16 mouse cellular contexts compared by ENCODE assay signal in genomic region chr12:102285779-102286178, GRCm38 (mm10). TPM values are rescaled to one million over a fixed set of nuclear protein-coding genes. Genes with fewer than 3 reads are reported as not detected.
A peak's percentile ranks its signal among the peaks of the same experiment; 100 is the strongest.
DNase-seq lines count a peak whose midpoint lies in the region; ATAC-seq and TF ChIP-seq lines count a peak whose summit lies in the region.
"Had no signal": no experiment of that assay in that cellular context is flagged by ENCODE, and none has a peak within 500 bp of the region (broad histone marks: within the 10 kb centered on the region; RNA-seq: fewer than 3 reads in every experiment).

No protein-coding gene starts in this region.

- no peaks in the 10 kb centered on the region for H3K9me3 ChIP-seq in heart, embryonic 10.5 days
- no peaks in the 10 kb centered on the region for H3K9me3 ChIP-seq in stomach, postnatal 0 days (ENCODE audit: control insufficient read depth, low read length)
- H3K9me3 ChIP-seq: hindbrain, embryonic 15.5 days had no signal

- intact Hi-C loops in heart, postnatal 25 days (cut with DNase I): loop anchor here (2.0 kb wide), 1 partner anchor 33 kb away; no protein-coding TSS in a partner anchor

- H3K4me2 ChIP-seq in stomach, postnatal 0 days (replicated peaks; ENCODE audit: low read depth): peak overlapping the region; percentile 17; the same call in 1 of the 2 replicates
- H3K4me2 ChIP-seq: hindbrain, embryonic 15.5 days had no signal

- TF ChIP-seq EP300 in stomach, postnatal 0 days (optimal IDR thresholded peaks at IDR 0.05): no peak

- no peak for DNase-seq in heart, embryonic 10.5 days (ENCODE audit: low spot score)
- no peak for DNase-seq in heart, postnatal 25 days (ENCODE audit: low spot score)
- peak; percentile 33 to 42 for DNase-seq in kidney, postnatal 36 days
- no peak for DNase-seq in kidney, postnatal 10 days
- no peak for DNase-seq in stomach, postnatal 0 days (ENCODE audit: low spot score)
- no peak for DNase-seq in T-cell, adult 2 months (ENCODE audit: low spot score)
- DNase-seq: cerebellum, adult 11-12 months; cerebellum, postnatal 25 days; liver; liver, postnatal 0 days; thymus, adult 18-20 months had no signal

- no peaks in the 10 kb centered on the region for H3K27me3 ChIP-seq in heart, embryonic 10.5 days (ENCODE audit: insufficient read depth, poor library complexity, severe bottlenecking)
- H3K27me3 ChIP-seq in stomach, postnatal 0 days (ENCODE audit: control insufficient read depth, insufficient read depth, low read length): no peaks in the 10 kb centered on the region

- no peak for TF ChIP-seq CTCF in stomach, postnatal 0 days (IDR thresholded peaks at IDR 0.05; ENCODE audit: low read depth)

- H3K36me3 ChIP-seq in heart, embryonic 10.5 days: no peaks in the 10 kb centered on the region
- no peaks in the 10 kb centered on the region for H3K36me3 ChIP-seq in stomach, postnatal 0 days (ENCODE audit: control insufficient read depth, insufficient read depth, low read length)
- H3K36me3 ChIP-seq: hindbrain, embryonic 15.5 days had no signal

- no peak overlapping the region for H3K9ac ChIP-seq in stomach, postnatal 0 days (ENCODE audit: low read length)
- H3K9ac ChIP-seq: hindbrain, embryonic 15.5 days had no signal

- H3K4me1 ChIP-seq in heart, embryonic 10.5 days: peaks cover 64% of the 10 kb centered on the region
- H3K4me1 ChIP-seq in brown adipose tissue, adult 24 weeks (ENCODE audit: control insufficient read depth, insufficient read depth, insufficient read length, low read length): peaks cover 38% of the 10 kb centered on the region
- peaks cover 14% of the 10 kb centered on the region for H3K4me1 ChIP-seq in stomach, postnatal 0 days (replicated peaks; ENCODE audit: control insufficient read depth, insufficient read depth)

- 72% methylated on average over 5 of the region's 5 CpGs for WGBS in heart, embryonic 10.5 days
- 46% methylated on average over 5 of the region's 5 CpGs for whole genome bisulfite sequencing in stomach, postnatal 0 days

- H3K4me3 ChIP-seq in heart, embryonic 10.5 days: 0 out of 2 replicates have a peak overlapping the region, but pooled peaks have one; percentile 25
- H3K4me3 ChIP-seq in brown adipose tissue, adult 24 weeks (ENCODE audit: insufficient read depth, low read depth, low read length): peak overlapping the region; percentile 58
- no peak overlapping the region for H3K4me3 ChIP-seq in stomach, postnatal 0 days (ENCODE audit: low read depth, low read length)
- H3K4me3 ChIP-seq: hindbrain, embryonic 15.5 days had no signal

- ATAC-seq in stomach, postnatal 0 days (ENCODE audit: low FRiP score, low TSS enrichment): no peak
- ATAC-seq: forebrain, embryonic 14.5 days; intestine, embryonic 16.5 days; liver, postnatal 0 days; midbrain, embryonic 16.5 days had no signal

- peak overlapping the region; percentile 4; the same call in 1 of the 2 replicates for H3K27ac ChIP-seq in heart, embryonic 10.5 days
- peak overlapping the region; percentile 94 for H3K27ac ChIP-seq in brown adipose tissue, adult 24 weeks (replicated peaks; ENCODE audit: low read depth, low read length)
- H3K27ac ChIP-seq in stomach, postnatal 0 days (replicated peaks): peak overlapping the region; percentile 49; the same call in 1 of the 2 replicates

RNA-seq across cellular contexts. Expression of gene Rin3, which starts 2.9 kb away (rescaled TPM):
- polyA plus RNA-seq in heart, embryonic 10.5 days (2016; fragmentation: Nextera tagmentation; extraction: Ambion mirVana): 8.9 and 9.0 TPM in 2 replicates
- total RNA-seq in heart, postnatal 25 days (2021): 10 to 100 TPM; 14.0 to 17.5 TPM
- 2.9 and 7.5 TPM in 2 replicates for polyA plus RNA-seq in brown adipose tissue, adult 24 weeks (2012; ENCODE audit: insufficient read depth, insufficient read length, missing spikeins)
- polyA plus RNA-seq in stomach, postnatal 0 days (2015; fragmentation: Nextera tagmentation; extraction: Ambion mirVana): 2.9 and 3.0 TPM in 2 replicates

Comparison
In these comparisons a context has a peak if more than half of its experiments do, and no peak if none do; other contexts are left out.
1. DNase-seq: peak in kidney, postnatal 36 days (2 of 2); none in heart, embryonic 10.5 days (single experiment), heart, postnatal 25 days (single experiment), kidney, postnatal 10 days (single experiment), stomach, postnatal 0 days (single experiment) and T-cell, adult 2 months (single experiment).
2. H3K27ac ChIP-seq: peak in every context shown above with its lines; median percentile 94 in brown adipose tissue, adult 24 weeks; 49 in stomach, postnatal 0 days; 4 in heart, embryonic 10.5 days.